Mouse (Mus musculus) liver, embryonic 14.5 days (tissue): Measurements from ENCODE around the gene Slc37a1. TPM values are rescaled to one million over a fixed set of nuclear protein-coding genes. Genes with fewer than 3 reads are reported as not detected.

Experiments used
- ATAC-seq: fragments of 200-750 bp; cut with Nextera tagmentation; 2 replicates; pipeline ENCODE4 v1.8.0; 2017; ENCODE audit warnings: moderate number of reproducible peaks, mild to moderate bottlenecking, moderate library complexity; ENCODE audit not compliant: insufficient read depth
- DNase-seq, 3 experiments: peaks; one replicate each; pipeline ENCODE4 v3.0.0-alpha.2; 2012 to 2013; ENCODE audit warnings: low read depth in 3 of 3, low spot score in 3 of 3
- H3K27ac ChIP-seq: fragments of 300-500 bp; sonication (generic); 2 replicates; pipeline ENCODE4 v1.5.1; 2014; ENCODE audit warnings: moderate library complexity, mild to moderate bottlenecking, control low read depth, inconsistent platforms
- H3K27me3 ChIP-seq: fragments of 300-500 bp; sonication (generic); 2 replicates; pipeline ENCODE4 v1.6.1; 2014; ENCODE audit warnings: mild to moderate bottlenecking, low read length, moderate library complexity; ENCODE audit not compliant: control insufficient read depth, insufficient read depth
- H3K36me3 ChIP-seq: fragments of 300-500 bp; sonication (generic); replicated peaks from 2 replicates; pipeline ENCODE4 v1.6.1; 2014; ENCODE audit warnings: low read depth; ENCODE audit not compliant: control insufficient read depth, insufficient read depth
- H3K4me1 ChIP-seq, 2 experiments: fragments of 200-500 bp in 1 of 2; fragments of 300-500 bp in 1 of 2; sonication (generic) in 1 of 2; replicated peaks; 2 replicates each; pipeline ENCODE4 v1.6.1; 2012 to 2014; ENCODE audit warnings: antibody characterized with exemption in 1 of 2, inconsistent platforms in 1 of 2, low read length in 1 of 2; ENCODE audit not compliant: control insufficient read depth in 2 of 2, insufficient read depth in 2 of 2
- H3K4me2 ChIP-seq: fragments of 300-500 bp; sonication (generic); 2 replicates; pipeline ENCODE4 v1.6.1; 2014; ENCODE audit warnings: low read depth, mild to moderate bottlenecking, control low read depth, moderate library complexity
- H3K4me3 ChIP-seq, 2 experiments: fragments of 200-500 bp in 1 of 2; fragments of 300-500 bp in 1 of 2; sonication (generic) in 1 of 2; 2 replicates each; pipeline ENCODE4 v1.5.1; 2012 to 2014; ENCODE audit warnings: low read depth in 2 of 2, low read length in 2 of 2, mild to moderate bottlenecking in 2 of 2, control low read depth in 1 of 2, inconsistent platforms in 1 of 2, moderate library complexity in 1 of 2; ENCODE audit not compliant: insufficient read depth in 1 of 2
- H3K9ac ChIP-seq: fragments of 300-500 bp; sonication (generic); replicated peaks from 2 replicates; pipeline ENCODE4 v1.6.1; 2014; ENCODE audit warnings: mild to moderate bottlenecking, control low read depth, moderate library complexity
- H3K9me3 ChIP-seq: fragments of 300-500 bp; sonication (generic); 2 replicates; pipeline ENCODE4 v1.6.1; 2016; ENCODE audit warnings: low read length, mixed read lengths; ENCODE audit not compliant: control insufficient read depth
- CTCF ChIP-seq: IDR thresholded peaks from 2 replicates; pipeline ENCODE4 v1.5.1; 2016; ENCODE audit warnings: antibody characterized with exemption, low read depth, control low read depth
- EP300 ChIP-seq: IDR thresholded peaks from 2 replicates; pipeline ENCODE4 v1.6.1; 2016; ENCODE audit warnings: antibody characterized with exemption, low read depth
- WGBS: fragments of 180-500 bp; shearing (Covaris S2); extraction: QIAGEN DNeasy Blood & Tissue Kit; methylation state at CpG from one replicate; pipeline ENCODE4 v1.1.7; 2014; ENCODE audit not compliant: insufficient replicate concordance; 5-methylcytosine and 5-hydroxymethylcytosine counted together
- polyA plus RNA-seq, 2 experiments: library from polyadenylated mRNA; depleted of rRNA in 1 of 2; stranded (reverse) in 1 of 2; unstranded in 1 of 2; fragments of >200 nt; fragmentation: Nextera tagmentation in 1 of 2; extraction: Ambion mirVana in 1 of 2; gene quantifications; 2 replicates each; pipeline versions ENCODE4 v1.2.1 to v1.2.3; 2012 to 2014

Gene Slc37a1
- polyA plus RNA-seq, 2 experiments, result 1.2 to 1.9 TPM

DNA sequence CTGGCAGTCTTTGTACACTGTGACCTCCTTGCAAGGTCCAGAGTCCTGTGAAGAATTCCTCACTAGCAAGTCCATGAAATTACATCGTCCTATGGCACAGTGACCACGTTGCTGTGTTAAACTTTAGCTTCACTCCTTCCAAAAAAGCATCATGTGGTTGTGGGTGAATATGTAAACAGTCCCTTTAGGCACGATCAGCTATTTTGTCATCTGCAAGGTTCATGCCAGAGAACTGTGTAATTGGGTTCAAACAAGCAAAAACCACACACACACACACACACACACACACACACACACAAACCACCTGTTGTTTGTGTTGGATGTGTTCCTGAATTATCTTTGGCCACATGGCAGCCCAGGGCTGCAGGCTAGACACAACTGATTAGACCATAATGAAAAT is 45.3 kb downstream of the Slc37a1 start:
- Histone ChIP-seq H3K27me3 (no peaks in the 10 kb centered on the region), H3K27ac (no peak overlapping the region), H3K36me3 (no peaks in the 10 kb centered on the region), H3K9ac (no peak overlapping the region), H3K4me3 (no peak overlapping the region), H3K9me3 (no peaks in the 10 kb centered on the region), H3K4me1 (no peaks in the 10 kb centered on the region), H3K4me2 (no peak overlapping the region)
- TF ChIP-seq CTCF (no peak), EP300 (no peak)
- ATAC-seq, result no peak
- 67% methylated on average over 3 of the region's 3 CpGs for WGBS
- DNase-seq, result no peak

DNA sequence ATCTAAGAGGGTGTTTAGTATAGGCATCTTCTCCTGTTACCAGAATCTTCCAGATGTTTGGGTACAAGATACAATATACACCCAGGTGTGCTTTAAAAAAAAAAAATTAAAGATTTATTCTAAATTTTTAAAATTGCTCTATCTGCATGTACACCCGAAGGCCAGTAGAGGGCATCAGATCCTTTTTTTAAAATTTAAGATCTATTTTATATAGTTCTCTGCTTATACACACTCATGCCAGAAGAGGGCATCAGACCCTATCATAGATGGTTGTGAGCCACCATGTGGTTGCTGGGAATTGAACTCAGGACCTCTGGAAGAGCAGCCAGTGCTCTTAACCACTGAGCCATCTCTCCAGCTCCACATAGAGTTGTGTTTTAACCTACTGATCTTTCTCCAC is 45.7 kb downstream of the Slc37a1 start:
- DNase-seq (peak in 1 of 3 experiments; percentile 19), ATAC-seq (no peak)
- H3K9ac ChIP-seq, result no peak overlapping the region
- no peaks in the 10 kb centered on the region for H3K36me3 ChIP-seq
- TF ChIP-seq CTCF, result peak; percentile 36; the same call in 1 of the 2 replicates
- TF ChIP-seq EP300, result no peak
- no peaks in the 10 kb centered on the region for H3K9me3 ChIP-seq
- H3K27ac ChIP-seq, result no peak overlapping the region
- H3K4me2 ChIP-seq, result no peak overlapping the region
- H3K4me1 ChIP-seq, result no peaks in the 10 kb centered on the region
- WGBS, result 32% methylated on average over 1 of the region's 1 CpGs
- H3K27me3 ChIP-seq, result no peaks in the 10 kb centered on the region
- no peak overlapping the region for H3K4me3 ChIP-seq

DNA sequence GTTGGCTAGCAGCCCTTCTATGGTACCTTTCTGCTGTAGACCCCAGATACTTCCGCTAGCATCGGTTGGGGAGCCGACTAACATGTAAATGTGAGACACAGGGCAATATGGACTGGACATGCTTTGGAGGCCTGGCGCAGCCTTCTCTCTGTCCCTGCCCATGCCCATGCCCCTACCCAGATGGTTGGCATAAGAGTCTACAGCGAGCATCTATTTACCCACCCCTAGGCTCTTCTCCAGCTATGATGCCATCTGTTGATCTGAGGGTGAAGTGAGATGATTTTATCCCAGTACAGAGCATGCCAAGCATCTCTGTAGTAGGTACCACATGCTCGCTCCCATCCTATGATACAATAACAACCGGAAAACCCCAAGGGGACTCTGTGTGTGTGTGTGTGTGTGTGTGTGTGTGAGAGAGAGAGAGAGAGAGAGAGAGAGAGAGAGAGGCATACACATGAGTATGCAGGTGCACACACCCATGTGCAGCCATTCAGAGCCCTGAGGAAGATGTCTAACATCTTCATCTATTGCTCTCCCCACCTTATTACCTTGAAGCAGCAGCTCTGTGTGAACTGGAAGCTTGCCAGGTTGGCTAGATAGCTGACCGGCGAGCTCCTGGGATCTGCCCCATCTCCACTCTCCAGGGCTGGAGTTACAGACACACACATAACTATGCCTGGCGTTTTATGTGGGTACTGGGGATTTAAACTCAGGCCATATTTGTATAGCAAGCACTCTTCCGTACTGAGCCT is 48.1 kb downstream of the Slc37a1 start:
- no peaks in the 10 kb centered on the region for H3K27me3 ChIP-seq
- 74% methylated on average over 11 of the region's 11 CpGs for WGBS

DNA sequence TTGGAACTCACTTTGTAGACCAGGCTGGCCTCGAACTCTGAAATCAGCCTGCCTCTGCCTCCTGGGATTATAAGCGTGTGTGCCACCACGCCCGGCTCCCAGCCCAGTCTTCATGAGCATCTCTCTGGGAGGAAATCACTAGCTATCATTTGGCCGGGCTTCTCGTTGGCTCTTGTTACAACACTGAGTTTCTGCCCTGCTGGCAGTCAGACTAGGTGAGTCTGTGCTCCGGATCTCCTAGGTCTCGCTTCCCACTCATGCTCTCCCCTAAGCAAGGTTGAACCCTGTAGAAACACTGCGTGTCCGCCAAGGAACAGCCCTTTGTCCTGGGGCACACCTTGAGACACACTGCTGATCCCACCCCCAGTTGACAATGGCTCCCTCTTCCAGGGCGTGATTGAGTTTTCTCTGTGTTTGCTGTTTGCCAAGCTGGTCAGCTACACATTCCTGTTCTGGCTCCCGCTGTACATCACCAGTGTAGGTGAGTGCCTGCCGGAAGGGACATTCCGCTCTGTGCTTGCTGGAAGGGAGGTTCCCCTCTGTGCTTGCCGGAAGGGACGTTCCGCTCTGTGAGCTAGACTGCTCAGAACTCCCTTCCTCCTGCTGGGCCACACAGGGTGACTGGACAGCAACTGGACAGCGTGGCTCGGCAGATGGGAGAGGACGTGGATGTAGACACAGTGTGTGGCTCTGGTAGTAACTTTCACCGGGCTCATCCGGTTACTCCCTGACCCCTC is 48.9 kb downstream of the Slc37a1 start:
- WGBS, result 77% methylated on average over 22 of the region's 22 CpGs

More for the DNA sequence above, 48.1 kb downstream of the Slc37a1 start:
- Histone ChIP-seq H3K27ac (no peak overlapping the region), H3K36me3 (no peaks in the 10 kb centered on the region), H3K9ac (no peak overlapping the region), H3K9me3 (no peaks in the 10 kb centered on the region), H3K4me2 (no peak overlapping the region), H3K4me3 (no peak overlapping the region), H3K4me1 (no peaks in the 10 kb centered on the region)
- ATAC-seq, result no peak
- TF ChIP-seq CTCF (no peak), EP300 (no peak)
- DNase-seq, result no peak

DNA sequence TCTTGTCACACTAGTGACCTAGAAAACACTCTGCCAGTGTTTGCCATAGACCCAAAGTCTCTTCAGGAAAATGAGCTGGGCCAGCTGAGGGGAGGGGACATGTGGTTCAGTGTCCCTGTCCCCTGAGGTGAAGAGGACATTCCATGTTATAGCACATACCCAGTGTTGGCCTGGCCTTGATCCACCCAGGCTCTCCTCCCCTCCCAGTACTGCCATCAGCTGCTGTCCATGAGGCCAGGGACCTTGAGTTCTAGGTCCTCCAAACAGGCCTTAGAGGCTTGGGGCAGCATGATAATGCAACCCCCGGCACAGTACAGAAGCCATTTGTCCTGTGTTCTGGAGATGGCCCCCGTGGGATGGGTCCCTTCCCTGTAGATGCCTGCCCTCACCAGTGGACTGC is 53.2 kb downstream of the Slc37a1 start:
- Histone ChIP-seq H3K9me3 (no peaks in the 10 kb centered on the region), H3K36me3 (no peaks in the 10 kb centered on the region), H3K9ac (no peak overlapping the region), H3K4me3 (no peak overlapping the region), H3K27me3 (no peaks in the 10 kb centered on the region), H3K4me2 (no peak overlapping the region), H3K27ac (no peak overlapping the region), H3K4me1 (no peaks in the 10 kb centered on the region)
- no peak for TF ChIP-seq EP300
- TF ChIP-seq CTCF, result no peak
- no peak for DNase-seq
- ATAC-seq, result no peak
- 47% methylated on average over 2 of the region's 2 CpGs for WGBS

More for the DNA sequence above, 48.9 kb downstream of the Slc37a1 start:
- Histone ChIP-seq H3K36me3 (no peaks in the 10 kb centered on the region), H3K4me2 (no peak overlapping the region), H3K9ac (no peak overlapping the region), H3K27ac (no peak overlapping the region), H3K9me3 (no peaks in the 10 kb centered on the region), H3K27me3 (no peaks in the 10 kb centered on the region), H3K4me1 (no peaks in the 10 kb centered on the region), H3K4me3 (no peak overlapping the region)
- no peak for ATAC-seq
- TF ChIP-seq EP300 (no peak), CTCF (no peak)
- no peak for DNase-seq
